Mouse (Mus musculus) urinary bladder, postnatal 14 days (tissue): ENCODE measurements at regions not wholly inside any gene's neighbourhood (a gene's known extent, or its start where the extent isn't known, plus 50 kb on each side); places are given as distances from the start of the nearest gene placed in this dataset.

Experiments
- DNase-seq: peaks from one replicate; pipeline ENCODE4 v3.0.0; 2021; ENCODE audit warnings: low spot score

DNA sequence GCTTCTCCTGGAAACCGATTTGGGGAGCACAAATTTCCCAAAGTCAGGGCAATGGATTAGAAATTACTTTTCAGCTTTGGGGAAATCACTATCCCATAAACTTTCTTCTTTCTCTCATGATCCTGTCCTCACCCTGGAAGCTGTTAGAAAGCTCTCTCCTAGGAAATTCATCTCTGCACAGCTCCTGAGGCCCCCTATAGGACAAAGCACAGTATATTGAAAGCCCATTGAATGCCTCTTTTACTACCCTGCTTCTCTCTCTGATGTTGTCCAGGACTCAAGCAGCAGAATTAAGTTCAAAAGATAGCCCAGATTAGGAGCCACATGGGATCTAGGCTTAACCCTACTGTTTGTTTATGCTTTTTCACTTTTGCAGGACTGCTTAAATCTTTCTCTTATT, 139.3 kb upstream of the Rnf219 start:
- no peak for DNase-seq

DNA sequence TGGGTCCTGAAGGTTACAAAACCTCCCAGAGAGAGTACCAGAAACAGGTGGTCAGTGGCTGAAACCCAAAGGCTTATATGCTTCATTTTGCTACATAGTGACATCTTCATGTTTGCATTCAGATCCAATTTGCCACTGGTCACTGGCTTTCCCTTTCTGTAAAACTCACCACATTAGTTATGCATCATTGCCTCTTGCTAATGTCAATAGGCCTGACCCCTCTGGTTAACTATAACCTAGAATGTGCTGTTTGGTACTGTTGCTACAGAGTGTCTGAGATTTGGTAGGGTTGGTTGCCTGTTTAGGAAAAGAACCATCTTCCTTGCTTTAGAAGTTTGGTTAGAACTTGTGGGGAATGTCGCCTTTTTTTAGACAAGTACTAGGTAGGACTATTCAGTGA, 136.3 kb upstream of the Rnf219 start:
- DNase-seq, result no peak

DNA sequence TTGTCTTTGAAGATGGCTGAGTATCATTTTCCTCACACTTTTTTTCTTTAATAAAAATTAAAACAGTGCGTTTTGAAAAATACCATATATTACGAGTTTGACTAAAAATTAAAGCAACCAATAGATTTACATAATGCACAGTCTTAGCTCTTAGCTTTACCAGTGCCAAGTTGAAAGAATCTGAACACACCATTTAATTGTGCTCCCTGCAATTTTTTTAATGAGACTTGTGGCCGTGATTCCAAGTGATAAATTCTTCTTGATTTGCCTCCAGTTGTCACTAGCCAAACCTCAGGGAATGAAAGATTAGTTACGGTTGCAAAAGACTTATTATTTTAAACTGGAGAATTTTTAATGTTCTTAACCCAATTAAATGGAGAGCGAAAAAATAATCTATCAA, 127.5 kb upstream of the Rnf219 start:
- no peak for DNase-seq

- no peak for DNase-seq
Observed at GRCm38 (mm10) chr14:104644626-104645025, 122.2 kb upstream of the Rnf219 start.

- DNase-seq, result no peak
Observed at GRCm38 (mm10) chr14:104642783-104643182, 120.3 kb upstream of the Rnf219 start.

GRCm38 (mm10) chr14:104639300-104639699, 116.9 kb upstream of the Rnf219 start:
- DNase-seq, result no peak

- no peak for DNase-seq
Observed at GRCm38 (mm10) chr14:104611467-104611866, 89.0 kb upstream of the Rnf219 start.

GRCm38 (mm10) chr14:104610378-104610777, 87.9 kb upstream of the Rnf219 start:
- no peak for DNase-seq

GRCm38 (mm10) chr14:104594851-104595250, 72.4 kb upstream of the Rnf219 start:
- no peak for DNase-seq
